Mouse (Mus musculus): Measurements from ENCODE around the gene Tmem9b.

DNA sequence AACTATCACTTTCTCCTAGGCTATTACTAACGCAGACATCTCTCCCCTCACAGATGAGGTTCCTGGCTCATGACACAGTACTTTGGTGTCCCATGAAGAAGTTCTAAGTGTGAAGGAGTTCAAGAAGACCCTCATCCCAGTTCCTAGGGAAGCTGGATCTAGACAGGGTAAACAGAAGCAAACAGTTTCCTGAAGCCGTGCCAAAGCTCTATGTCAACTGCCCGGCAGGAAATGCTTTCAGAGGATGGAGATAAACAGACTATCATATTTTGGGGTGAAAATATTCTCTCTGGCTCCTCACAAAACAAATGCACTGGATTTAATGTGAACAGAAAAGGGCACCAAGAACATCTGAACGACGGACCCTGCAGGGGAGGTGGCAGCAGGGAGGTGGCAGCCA, 61.7 kb downstream of the Tmem9b start:
- no peak for TF ChIP-seq POLR2A (IDR thresholded peaks at IDR 0.05; ENCODE audit: borderline replicate concordance, low read depth, low read length)
- no peak for TF ChIP-seq CTCF (IDR thresholded peaks at IDR 0.05; ENCODE audit: low read depth, low read length)

Measured in bone marrow macrophage, adult 2 months (primary cell).